Mouse (Mus musculus) Muller cell, postnatal 12 days (primary cell): ENCODE results near the gene Myo1e.

Source experiments
- DNase-seq: peaks from one replicate; pipeline ENCODE4 v3.0.0-alpha.2; 2015; ENCODE audit errors: inconsistent ontology term

Myo1e gene

DNA sequence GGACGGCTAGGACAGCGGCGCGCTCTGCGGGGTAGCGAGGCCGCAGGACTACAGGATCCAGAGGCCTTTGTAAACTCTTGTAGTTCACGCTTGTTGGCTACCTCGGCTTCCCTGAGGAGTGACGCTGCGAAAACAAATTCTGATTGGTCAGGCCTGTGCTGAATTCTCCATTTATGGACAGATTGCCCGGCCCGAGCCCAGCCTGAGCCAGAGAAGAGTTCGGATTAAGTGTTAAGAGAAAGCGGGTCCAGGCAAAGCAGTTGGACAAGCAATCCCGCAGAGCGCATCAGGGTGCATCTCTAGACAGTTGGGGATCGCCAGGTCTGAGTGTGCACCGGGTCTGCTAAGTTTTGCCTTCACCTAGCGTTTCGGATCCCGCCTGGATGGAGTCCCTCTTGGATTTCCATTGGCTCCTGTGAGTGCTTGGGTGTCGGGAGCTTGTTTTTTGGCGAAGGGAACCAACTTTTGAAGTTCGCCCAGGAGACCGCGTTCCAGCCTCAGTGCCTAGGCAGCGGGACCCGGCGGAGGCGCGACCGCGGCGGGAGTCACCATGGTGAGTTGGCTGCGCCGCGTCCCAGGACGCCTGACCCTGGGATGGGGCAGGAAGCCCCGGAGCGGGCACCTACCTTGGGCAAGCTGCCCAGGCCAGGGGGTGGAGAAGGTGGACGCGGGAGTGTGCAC is at the start of gene Myo1e:
TSS of gene Myo1e (plus strand) at position 200 of the 681 bp plus-strand sequence.
- DNase-seq, result peak; percentile 95

DNA sequence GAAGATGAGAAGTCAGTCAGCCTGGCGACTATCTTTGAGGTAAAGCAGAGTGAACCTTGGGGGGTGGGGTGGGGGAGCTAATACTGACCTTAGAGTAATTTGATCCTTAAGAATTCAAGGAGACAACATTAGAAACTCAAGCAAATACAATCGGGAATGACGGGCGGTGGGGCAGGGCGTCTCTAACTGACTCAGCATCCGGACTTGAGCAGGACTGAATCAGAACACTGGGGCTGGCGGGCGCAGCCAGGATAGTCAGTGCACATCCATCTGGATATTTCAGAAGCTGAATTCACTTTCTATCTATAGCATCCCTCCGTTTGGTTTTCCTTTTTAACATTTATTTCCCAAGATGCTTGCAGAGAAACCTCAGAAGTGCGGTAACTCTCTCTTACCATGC is 47.1 kb upstream of the Myo1e start:
- DNase-seq, result no peak

DNA sequence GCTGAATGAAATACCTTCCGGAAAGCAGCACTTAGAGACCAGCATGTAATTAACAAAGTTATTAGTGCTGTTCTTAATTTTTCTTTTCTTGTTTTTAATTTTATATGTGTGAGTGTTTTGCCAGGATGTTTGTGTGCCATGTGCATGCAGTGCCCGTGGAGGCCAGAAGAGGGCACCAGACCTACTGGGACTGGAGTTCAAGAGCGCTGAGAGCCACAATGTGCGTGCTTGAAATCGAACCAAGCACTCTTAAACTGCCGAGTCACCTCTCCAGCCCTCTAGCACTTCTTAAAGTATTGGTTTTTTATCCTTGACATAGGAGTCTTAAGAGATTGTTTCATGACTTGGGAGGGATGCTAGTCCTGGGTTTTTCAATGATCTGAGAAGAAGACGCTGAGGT is 38.2 kb upstream of the Myo1e start:
- no peak for DNase-seq

GRCm38 (mm10) chr9:70174291-70174848 is 32.8 kb upstream of the Myo1e start:
- peak; percentile 42 for DNase-seq

- DNase-seq, result no peak
These were observed 32.3 kb upstream of the Myo1e start for GRCm38 (mm10) chr9:70174896-70175295.

DNA sequence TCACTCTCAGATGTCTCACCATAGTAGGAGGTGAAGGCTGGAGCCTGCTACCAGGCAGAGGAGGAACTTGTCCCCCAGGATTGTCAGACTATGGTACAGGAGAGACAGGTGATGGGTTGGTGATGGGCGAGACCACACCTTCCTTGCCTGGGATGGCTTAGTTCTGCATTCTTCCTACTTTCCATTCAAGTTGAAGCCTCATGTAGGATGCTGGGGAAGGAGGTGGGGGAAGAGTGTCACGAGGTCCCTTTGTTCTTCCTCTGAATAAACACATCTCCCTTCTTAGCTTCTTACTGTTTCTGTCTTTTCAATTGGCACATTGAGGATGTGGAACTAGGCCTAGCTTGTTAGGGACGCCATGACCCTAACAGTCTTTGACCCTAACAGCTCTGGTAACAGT is 30.9 kb upstream of the Myo1e start:
- no peak for DNase-seq

- peak; percentile 76 for DNase-seq
These were observed 25.4 kb upstream of the Myo1e start for GRCm38 (mm10) chr9:70181719-70182118.

GRCm38 (mm10) chr9:70182639-70183038 is 24.5 kb upstream of the Myo1e start:
- peak; percentile 39 for DNase-seq

- no peak for DNase-seq
These were observed 14.8 kb upstream of the Myo1e start for GRCm38 (mm10) chr9:70192336-70192735.

- DNase-seq, result no peak
These were observed 12.5 kb upstream of the Myo1e start for GRCm38 (mm10) chr9:70194622-70195021.

DNA sequence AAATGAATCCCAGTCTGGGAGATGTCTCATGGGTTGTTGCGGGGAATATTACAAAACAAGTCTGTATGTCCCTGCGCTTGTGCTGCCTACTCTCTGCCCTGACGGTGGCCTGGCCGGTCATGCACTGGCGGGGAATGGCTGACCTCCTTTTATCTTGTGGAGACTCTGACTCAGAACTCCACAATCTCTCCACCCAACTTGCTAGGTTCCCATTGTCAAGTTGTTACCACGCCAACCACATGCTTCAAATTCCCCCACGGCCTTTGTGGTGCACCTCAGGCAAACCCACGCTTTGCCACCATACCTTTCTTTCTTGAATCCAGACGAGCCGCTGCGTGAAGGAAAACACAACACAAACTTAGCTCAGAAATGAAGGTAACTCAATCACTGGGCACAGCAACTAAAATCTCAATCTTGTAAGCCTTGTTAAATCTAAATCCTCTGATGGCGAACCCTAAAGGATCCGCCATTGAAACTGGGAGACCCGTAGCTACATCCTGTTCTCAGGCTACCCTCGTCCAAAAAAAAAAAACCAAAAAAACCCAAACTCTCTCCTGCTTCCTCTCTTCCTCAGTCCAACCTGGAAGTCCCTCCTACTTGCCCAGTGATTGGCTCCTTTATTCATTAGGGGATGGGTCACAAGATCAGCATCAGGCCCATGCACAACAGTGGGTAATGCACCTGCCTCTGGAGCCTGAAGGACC is 10.0 kb upstream of the Myo1e start:
- peak; percentile 86 for DNase-seq

DNA sequence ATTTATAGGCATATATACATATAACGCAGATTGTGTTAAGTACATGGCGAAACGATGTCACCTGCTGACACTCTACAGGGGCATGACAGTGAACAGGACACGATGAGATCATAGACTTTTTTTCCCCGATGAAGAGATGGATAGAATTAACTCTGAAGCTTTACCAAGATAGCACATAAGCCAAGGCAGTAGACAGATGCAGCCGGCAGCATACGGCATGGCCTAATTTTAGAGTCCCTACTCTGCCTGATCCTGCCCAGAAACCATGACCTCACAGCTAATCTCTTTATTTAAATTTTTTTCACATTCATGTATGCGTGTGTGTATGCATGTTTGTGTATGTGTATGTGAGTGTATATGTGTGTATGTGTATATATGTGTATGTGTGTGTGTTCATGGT is 9.2 kb upstream of the Myo1e start:
- DNase-seq, result no peak

GRCm38 (mm10) chr9:70202753-70203152 is 4.4 kb upstream of the Myo1e start:
- DNase-seq, result no peak

DNA sequence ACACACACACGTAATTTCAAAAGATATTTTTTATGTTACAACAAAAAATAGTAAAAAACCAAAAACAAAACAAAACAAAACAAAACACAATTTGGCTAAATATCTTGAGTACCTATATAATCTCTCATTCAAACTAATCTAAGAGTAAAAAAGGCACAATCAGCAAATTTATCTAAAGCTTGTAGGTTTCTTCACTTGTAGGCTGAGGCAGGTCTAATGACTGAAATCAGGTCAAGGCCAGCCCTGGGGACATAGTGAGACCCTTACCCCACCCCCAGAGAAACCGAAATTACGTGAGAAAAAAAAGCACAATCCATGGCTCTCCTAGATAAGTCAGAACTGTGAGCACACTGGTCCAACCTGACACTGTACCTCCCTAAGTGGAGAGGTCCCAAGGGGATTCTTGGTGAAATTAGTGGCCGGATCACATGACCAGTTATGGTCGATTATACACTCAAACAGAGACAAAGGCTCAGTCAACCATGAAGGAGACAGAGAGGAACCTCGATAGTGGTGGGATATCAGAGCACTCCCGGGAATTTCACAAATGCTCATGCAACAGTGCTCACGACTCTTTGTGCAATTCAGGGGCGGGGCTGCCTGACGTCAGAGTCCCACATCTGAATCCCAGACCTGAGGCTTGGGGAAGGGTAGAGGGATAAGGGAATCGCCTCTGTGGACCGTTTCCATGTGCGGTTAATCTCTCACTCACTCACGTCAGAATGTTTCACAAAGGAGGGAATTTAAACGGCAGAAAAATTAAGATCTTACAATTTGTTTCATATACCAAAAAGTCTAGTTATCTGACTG is 3.7 kb upstream of the Myo1e start:
- no peak for DNase-seq

DNA sequence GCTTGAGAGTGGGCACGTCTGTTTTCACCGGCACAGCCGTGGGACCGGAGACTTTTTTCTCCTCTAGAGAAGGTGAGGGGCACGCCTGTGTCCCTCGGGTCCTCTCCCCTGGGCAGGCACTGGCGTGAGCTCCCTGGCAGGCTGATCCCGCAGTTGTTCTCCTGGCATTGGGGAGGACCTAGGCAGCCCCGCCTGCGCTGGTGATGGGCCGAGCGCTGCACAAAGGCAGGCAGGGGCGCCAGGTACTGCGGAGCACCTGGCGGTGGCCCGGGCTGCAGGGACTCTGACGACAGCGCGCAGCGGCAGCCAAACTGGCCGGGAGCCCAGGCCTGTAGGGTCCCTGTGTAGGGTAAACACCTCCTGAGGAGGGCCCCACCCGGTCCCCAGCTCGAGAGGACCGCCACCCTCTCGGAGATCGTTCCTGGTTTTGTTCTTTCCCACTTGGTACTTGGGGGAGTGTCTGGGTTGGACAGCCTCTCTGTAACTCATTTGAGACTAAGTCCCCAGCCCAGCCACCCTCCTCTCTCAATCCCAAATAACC is 901 bp downstream of the Myo1e start:
- peak; percentile 50 for DNase-seq

- peak; percentile 42 for DNase-seq
These were observed 1.6 kb downstream of the Myo1e start for GRCm38 (mm10) chr9:70208751-70209150.

DNA sequence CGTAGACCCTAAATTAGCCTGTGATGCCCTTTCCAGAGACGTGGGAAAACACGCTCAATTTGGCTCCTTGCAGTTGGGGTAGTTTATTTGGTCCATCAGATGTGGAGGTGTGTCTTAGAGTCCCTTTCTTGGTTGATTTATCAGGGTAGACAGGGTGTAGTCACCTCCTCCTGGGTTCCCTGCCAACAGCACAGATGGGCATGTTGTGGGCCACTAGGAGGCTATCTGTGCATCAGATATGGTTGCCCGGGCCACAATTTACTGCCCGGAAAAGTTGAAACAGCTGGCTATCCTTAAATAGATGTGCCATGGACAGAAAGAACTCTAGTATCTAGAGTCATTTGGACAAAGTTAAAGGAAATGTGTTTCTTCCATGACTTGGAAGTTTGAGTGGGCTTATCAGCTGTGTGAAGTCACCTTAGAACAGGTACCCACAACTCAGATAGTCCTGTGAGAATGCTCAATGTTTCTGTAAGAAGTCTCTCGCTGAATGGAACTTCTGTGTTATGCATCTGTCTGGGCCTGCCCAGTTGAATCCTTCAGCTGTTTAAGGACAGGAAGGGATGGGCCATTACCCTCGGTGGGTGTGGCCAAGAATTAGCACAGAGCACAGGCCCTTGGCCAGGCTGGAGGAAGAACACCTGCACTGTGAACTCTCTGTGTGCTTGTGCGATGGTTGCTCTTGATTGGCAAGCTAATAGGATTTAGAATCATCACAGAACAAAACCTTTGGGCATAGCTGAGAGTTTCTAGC is 2.3 kb downstream of the Myo1e start:
- peak; percentile 64 for DNase-seq

DNA sequence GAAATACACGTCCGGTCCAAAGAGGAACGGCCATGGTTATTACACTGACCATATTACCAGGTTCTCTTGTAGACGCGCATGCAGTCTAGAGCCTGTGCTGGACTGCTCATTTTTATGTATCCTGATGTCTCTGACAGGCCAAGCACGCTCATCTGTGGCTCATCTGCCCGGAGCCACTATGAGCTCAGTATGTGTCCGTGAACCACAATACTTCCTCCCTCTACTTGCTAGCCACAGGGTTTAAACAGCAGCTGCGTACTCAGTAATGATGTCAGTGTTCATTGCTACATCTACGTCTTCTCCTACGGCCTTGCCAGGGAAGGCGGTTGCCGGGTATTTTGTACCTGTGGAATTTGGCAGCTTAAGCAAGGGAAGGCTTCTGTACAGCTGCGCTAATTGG is 4.5 kb downstream of the Myo1e start:
- DNase-seq, result no peak

- no peak for DNase-seq
These were observed 9.4 kb downstream of the Myo1e start for GRCm38 (mm10) chr9:70216517-70216916.

DNA sequence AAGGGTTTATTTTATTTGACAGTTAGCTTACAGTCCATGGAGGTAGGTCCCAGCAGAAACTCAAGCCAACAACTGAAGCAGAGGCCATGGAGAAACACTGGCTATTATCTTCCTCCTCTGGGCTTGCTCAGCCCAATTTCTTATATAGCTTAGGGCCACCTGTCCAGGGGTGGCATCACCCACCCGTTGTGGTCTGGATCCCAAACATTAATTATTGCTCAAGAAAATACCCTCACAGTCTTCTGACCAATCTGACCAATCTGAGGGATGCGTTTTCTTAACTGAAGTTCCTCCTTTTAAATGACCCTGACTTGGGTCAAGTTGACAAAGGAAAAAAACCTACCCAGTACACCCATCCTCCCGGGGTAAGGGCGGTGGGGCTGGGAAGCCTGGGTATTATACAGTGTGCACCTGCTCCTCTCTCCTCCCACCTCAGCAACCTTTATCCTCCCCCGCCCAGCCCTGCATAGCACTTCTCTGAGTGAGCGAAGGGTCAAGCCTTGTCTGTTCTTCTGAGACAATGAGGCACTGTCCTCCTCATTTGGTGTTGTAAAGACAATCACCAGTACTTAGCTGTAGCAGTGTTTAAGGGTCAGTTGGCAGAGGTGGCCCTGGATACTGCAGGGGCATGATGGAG is 12.3 kb downstream of the Myo1e start:
- peak; percentile 25 for DNase-seq
